Mouse (Mus musculus): ENCODE data around the gene Snapc1. TPM values are rescaled to one million over a fixed set of nuclear protein-coding genes. Genes with fewer than 3 reads are reported as not detected.
A peak's percentile ranks its signal among the peaks of the same experiment; 100 is the strongest.

Snapc1 gene
- polyA plus RNA-seq, 1 experiment, result 7.1 TPM

DNA sequence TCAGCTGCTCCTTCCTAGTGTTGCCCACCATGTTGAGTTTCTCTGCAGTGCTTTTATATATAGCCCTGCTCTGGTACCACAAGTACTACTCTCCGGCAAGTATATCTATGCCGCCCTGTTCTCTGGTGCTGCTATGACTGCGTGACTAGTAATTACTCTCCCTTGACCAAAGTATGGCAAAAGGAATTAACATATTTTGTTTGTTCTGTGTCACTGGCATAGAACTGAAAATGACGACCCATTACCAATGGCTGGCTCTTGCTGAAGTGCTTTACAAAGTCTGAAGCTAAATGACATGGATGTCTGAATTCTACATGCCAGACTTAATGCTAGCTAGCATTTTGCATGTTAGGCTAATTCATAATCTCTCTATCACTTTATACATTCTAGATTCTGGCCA, 15.9 kb upstream of the Snapc1 start:
- Histone ChIP-seq H3K27ac (ENCODE audit: control insufficient read depth, insufficient read depth, low read depth, low read length) (no peak overlapping the region), H3K4me1 (ENCODE audit: control insufficient read depth, insufficient read depth, low read length) (peaks cover 13% of the 10 kb centered on the region), H3K36me3 (ENCODE audit: control insufficient read depth, insufficient read depth, low read length) (no peaks in the 10 kb centered on the region), H3K4me3 (ENCODE audit: control insufficient read depth, low read depth, low read length) (no peak overlapping the region), H3K27me3 (ENCODE audit: control insufficient read depth, insufficient read depth, low read length) (no peaks in the 10 kb centered on the region)
- TF ChIP-seq CTCF (IDR thresholded peaks at IDR 0.05; ENCODE audit: control insufficient read depth, insufficient read depth, insufficient replicate concordance, low read depth, low read length), result no peak
- no peak for TF ChIP-seq POLR2A (IDR thresholded peaks at IDR 0.05; ENCODE audit: control insufficient read depth, low read depth, low read length)

DNA sequence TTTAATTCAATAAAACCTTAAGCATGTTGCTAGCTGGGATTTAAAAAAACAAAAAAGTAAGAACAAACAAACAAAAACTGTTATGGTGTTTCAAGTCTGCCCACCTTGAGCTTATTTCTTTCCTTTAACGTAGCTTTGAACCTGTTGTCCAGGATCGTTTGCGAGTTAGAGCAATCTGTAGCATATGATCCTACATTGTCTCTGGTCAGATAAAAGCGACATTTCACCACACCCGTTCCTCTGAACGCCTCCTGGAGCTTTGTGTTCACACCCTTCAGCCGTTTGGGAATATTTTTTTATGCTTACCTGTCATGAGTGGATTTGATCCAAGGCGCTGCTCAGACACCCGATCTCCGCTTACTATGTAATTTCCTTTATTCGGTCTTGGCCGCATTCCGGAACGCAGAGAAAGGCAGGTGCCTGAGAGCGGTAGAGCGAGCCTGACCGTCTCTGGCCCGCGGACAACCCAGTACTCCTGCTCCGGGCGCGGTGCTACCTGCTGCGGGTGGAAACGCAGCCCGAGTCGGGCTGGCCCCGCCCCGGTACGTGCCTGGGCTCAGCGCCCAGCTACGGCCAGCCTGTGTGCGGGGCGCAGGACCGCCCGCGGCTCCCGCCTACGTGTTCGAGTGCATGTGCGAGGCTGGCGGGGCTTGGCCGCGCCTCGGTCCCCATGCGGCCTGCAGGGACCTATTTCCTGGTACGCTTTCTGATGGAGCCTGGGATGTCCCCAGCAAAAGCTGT, 14.8 kb upstream of the Snapc1 start:
- Histone ChIP-seq H3K4me3 (ENCODE audit: control insufficient read depth, low read depth, low read length) (peak overlapping the region; percentile 84), H3K4me1 (ENCODE audit: control insufficient read depth, insufficient read depth, low read length) (peaks cover 14% of the 10 kb centered on the region), H3K36me3 (ENCODE audit: control insufficient read depth, insufficient read depth, low read length) (no peaks in the 10 kb centered on the region), H3K27me3 (ENCODE audit: control insufficient read depth, insufficient read depth, low read length) (no peaks in the 10 kb centered on the region), H3K27ac (ENCODE audit: control insufficient read depth, insufficient read depth, low read depth, low read length) (no peak overlapping the region)
- TF ChIP-seq CTCF (IDR thresholded peaks at IDR 0.05; ENCODE audit: control insufficient read depth, insufficient read depth, insufficient replicate concordance, low read depth, low read length) (no peak), POLR2A (IDR thresholded peaks at IDR 0.05; ENCODE audit: control insufficient read depth, low read depth, low read length) (no peak)

DNA sequence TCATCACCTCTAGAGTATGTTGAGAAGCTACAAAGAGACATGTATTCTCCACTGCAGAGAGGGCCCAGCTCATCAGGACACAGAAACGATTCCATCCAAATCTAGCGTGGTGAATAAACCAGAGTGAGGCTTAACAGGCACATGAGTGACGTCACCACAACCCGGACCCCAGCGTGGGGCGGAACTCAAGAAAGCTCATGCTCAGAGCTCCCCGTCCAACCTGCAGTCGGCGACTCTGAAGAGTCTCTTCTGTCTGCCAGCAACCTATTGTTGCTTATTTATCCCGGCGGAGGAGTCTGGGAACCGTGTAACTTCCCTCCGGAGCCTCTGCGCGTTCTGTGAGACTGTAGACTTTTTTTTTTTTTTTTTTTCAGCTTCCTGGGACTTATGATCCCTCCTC, 11.4 kb upstream of the Snapc1 start:
- H3K27ac ChIP-seq (ENCODE audit: control insufficient read depth, insufficient read depth, low read depth, low read length), result no peak overlapping the region; the same call in 1 of the 2 replicates
- peak; percentile 32; the same call in 1 of the 2 replicates for TF ChIP-seq POLR2A (IDR thresholded peaks at IDR 0.05; ENCODE audit: control insufficient read depth, low read depth, low read length)
- TF ChIP-seq CTCF (IDR thresholded peaks at IDR 0.05; ENCODE audit: control insufficient read depth, insufficient read depth, insufficient replicate concordance, low read depth, low read length), result no peak

DNA sequence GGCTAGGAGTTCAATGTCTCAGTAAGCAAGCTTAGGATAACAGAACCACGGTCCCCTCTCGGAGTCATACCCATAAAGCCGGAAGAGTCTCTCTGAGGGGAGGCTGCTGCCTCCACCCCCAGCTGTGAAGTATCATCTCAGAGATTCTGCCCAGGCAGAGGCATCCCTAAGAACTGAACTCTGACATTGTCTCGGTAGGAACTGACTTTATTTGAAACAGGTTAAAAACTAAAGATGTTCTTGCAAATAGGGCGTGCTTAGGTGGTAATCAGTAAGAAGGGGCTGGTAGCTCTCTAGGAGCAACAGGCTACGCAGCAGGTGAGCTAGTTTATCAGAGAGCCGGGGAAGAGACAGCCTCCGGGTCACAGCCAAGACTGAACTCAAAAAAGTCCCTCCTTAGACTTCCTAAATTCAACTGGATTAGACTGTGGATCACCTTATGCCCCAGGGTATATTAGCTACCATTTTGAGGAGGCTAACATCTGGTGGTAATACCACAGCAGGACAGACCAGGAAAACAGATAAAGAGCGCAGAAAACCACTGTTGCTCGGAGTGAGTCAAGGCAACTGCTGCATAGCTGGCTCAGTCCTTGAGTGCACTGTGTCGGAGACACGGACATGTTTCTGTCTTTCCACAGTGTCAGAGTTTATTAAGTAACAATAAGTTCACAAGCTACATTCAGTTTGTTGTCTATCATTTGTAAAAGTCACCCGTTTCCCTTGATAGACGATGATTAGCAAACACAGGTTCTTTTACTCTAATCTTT, 10.7 kb upstream of the Snapc1 start:
- no peaks in the 10 kb centered on the region for H3K27me3 ChIP-seq (ENCODE audit: control insufficient read depth, insufficient read depth, low read length)
- H3K27ac ChIP-seq (ENCODE audit: control insufficient read depth, insufficient read depth, low read depth, low read length), result no peak overlapping the region
- H3K4me3 ChIP-seq (ENCODE audit: control insufficient read depth, low read depth, low read length), result no peak overlapping the region
- peaks cover 14% of the 10 kb centered on the region for H3K4me1 ChIP-seq (ENCODE audit: control insufficient read depth, insufficient read depth, low read length)
- no peaks in the 10 kb centered on the region for H3K36me3 ChIP-seq (ENCODE audit: control insufficient read depth, insufficient read depth, low read length)
- TF ChIP-seq CTCF (IDR thresholded peaks at IDR 0.05; ENCODE audit: control insufficient read depth, insufficient read depth, insufficient replicate concordance, low read depth, low read length) (no peak), POLR2A (IDR thresholded peaks at IDR 0.05; ENCODE audit: control insufficient read depth, low read depth, low read length) (no peak)

More for the DNA sequence above, 11.4 kb upstream of the Snapc1 start:
- H3K4me3 ChIP-seq (ENCODE audit: control insufficient read depth, low read depth, low read length), result peak overlapping the region; percentile 80
- H3K27me3 ChIP-seq (ENCODE audit: control insufficient read depth, insufficient read depth, low read length), result no peaks in the 10 kb centered on the region
- peaks cover 14% of the 10 kb centered on the region for H3K4me1 ChIP-seq (ENCODE audit: control insufficient read depth, insufficient read depth, low read length)
- H3K36me3 ChIP-seq (ENCODE audit: control insufficient read depth, insufficient read depth, low read length), result no peaks in the 10 kb centered on the region

DNA sequence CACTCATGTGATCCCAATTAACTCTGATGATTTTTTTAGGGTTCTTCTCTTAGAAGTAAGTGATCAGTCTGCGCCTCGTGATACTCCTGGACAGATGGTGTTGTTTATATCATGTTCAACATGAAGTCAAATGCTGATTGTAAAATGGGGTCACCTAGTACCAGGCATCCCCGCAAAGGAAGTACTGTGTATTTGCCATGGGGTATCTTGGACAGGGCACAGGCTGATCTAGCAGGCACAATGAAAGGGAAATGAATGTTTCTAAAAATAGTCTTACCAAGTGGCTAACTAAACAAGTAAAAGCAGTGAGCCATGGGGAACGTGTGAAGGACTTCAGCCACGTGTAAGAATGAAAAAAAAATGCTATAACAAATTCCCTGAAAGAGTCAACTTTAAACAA, 9.5 kb upstream of the Snapc1 start:
- Histone ChIP-seq H3K4me3 (ENCODE audit: control insufficient read depth, low read depth, low read length) (no peak overlapping the region), H3K27ac (ENCODE audit: control insufficient read depth, insufficient read depth, low read depth, low read length) (no peak overlapping the region), H3K27me3 (ENCODE audit: control insufficient read depth, insufficient read depth, low read length) (no peaks in the 10 kb centered on the region), H3K4me1 (ENCODE audit: control insufficient read depth, insufficient read depth, low read length) (peaks cover 9% of the 10 kb centered on the region), H3K36me3 (ENCODE audit: control insufficient read depth, insufficient read depth, low read length) (no peaks in the 10 kb centered on the region)
- TF ChIP-seq POLR2A (IDR thresholded peaks at IDR 0.05; ENCODE audit: control insufficient read depth, low read depth, low read length), result no peak
- no peak for TF ChIP-seq CTCF (IDR thresholded peaks at IDR 0.05; ENCODE audit: control insufficient read depth, insufficient read depth, insufficient replicate concordance, low read depth, low read length)

DNA sequence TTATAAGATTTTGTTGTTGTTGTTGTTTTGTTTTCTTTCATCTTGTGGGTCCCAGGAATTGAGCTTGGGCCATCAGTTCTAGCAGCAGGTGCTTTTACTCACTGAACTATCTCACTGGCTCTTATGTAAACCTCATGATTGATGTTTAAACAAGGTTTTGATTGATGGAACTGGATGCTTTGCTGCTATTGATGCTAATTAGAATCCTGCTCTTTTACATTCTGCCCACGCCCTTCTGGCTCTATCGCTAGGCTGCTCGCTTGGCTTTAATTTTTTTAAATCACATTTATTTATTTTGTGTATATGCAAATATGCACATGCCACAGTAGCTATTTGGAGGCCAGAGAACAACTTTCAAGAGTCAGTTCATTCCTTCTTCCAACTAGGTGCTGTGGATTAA, 6.6 kb upstream of the Snapc1 start:
- TF ChIP-seq POLR2A (IDR thresholded peaks at IDR 0.05; ENCODE audit: control insufficient read depth, low read depth, low read length) (no peak), CTCF (IDR thresholded peaks at IDR 0.05; ENCODE audit: control insufficient read depth, insufficient read depth, insufficient replicate concordance, low read depth, low read length) (no peak)
- Histone ChIP-seq H3K4me3 (ENCODE audit: control insufficient read depth, low read depth, low read length) (no peak overlapping the region), H3K27ac (ENCODE audit: control insufficient read depth, insufficient read depth, low read depth, low read length) (no peak overlapping the region), H3K27me3 (ENCODE audit: control insufficient read depth, insufficient read depth, low read length) (no peaks in the 10 kb centered on the region), H3K4me1 (ENCODE audit: control insufficient read depth, insufficient read depth, low read length) (peaks cover 7% of the 10 kb centered on the region), H3K36me3 (ENCODE audit: control insufficient read depth, insufficient read depth, low read length) (no peaks in the 10 kb centered on the region)

DNA sequence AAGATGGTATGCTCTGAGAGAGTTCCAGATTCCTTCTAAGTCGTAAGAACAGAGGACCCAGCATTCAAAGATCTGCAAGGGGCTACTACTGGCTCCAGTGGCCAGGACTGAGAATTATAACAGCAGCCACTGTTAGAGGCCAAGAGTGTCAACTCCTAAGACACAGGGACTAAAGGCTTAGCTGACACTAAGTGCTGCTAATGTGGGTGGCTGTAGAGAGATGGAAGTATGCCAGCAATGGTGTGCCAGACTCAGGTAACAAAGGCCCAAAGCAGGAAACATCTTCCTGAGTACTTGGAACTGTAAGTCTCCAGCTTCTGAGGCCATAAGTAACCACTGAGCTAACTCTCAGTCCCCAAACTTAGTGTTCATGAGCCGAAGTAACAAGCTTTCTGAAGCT, 5.5 kb upstream of the Snapc1 start:
- H3K36me3 ChIP-seq (ENCODE audit: control insufficient read depth, insufficient read depth, low read length), result no peaks in the 10 kb centered on the region
- H3K27ac ChIP-seq (ENCODE audit: control insufficient read depth, insufficient read depth, low read depth, low read length), result no peak overlapping the region
- H3K4me1 ChIP-seq (ENCODE audit: control insufficient read depth, insufficient read depth, low read length), result no peaks in the 10 kb centered on the region

More for the DNA sequence above, 5.5 kb upstream of the Snapc1 start:
- TF ChIP-seq POLR2A (IDR thresholded peaks at IDR 0.05; ENCODE audit: control insufficient read depth, low read depth, low read length), result no peak
- TF ChIP-seq CTCF (IDR thresholded peaks at IDR 0.05; ENCODE audit: control insufficient read depth, insufficient read depth, insufficient replicate concordance, low read depth, low read length), result no peak
- Histone ChIP-seq H3K4me3 (ENCODE audit: control insufficient read depth, low read depth, low read length) (no peak overlapping the region), H3K27me3 (ENCODE audit: control insufficient read depth, insufficient read depth, low read length) (no peaks in the 10 kb centered on the region)

Measured in testis, adult 2 months (tissue).